Comparison of ENCODE assay signal across 27 mouse cellular contexts in the genomic region with DNA sequence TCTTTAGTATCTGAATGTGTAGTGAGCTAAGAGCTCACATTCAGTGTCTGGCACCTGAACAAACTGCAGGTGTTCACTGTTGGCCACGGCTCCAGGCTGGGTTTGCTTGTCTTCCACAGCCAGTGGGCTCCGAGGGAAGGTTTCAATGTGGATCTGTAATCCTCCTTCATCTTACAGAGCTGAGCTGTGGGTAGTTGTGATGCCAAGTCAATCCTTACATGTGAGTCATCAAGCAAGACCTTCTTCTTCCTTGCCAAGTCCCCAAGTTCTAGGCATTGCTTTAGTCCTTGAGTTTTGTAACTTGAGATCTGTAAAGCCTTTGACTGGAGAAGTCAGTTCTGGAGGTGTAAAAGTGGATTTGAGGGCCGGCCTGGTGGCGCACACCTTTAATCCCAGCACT. TPM values are rescaled to one million over a fixed set of nuclear protein-coding genes. Genes with fewer than 3 reads are reported as not detected.
A peak's percentile ranks its signal among the peaks of the same experiment; 100 is the strongest.
DNase-seq lines count a peak whose midpoint lies in the region; ATAC-seq lines count a peak whose summit lies in the region.
"Had no signal": no experiment of that assay in that cellular context is flagged by ENCODE, and none has a peak within 500 bp of the region (broad histone marks: within the 10 kb centered on the region; RNA-seq: fewer than 3 reads in every experiment).

No protein-coding gene starts in this region.

- H3K4me2 ChIP-seq in heart, embryonic 11.5 days, result no peak overlapping the region
- H3K4me2 ChIP-seq: forebrain, embryonic 15.5 days; hindbrain, embryonic 15.5 days; limb, embryonic 12.5 days; liver, embryonic 15.5 days; lung, embryonic 14.5 days; midbrain, embryonic 15.5 days had no signal

- H3K9ac ChIP-seq in heart, embryonic 11.5 days (ENCODE audit: low read depth, low read length), result no peak overlapping the region
- H3K9ac ChIP-seq: forebrain, embryonic 15.5 days; hindbrain, embryonic 15.5 days; limb, embryonic 12.5 days; liver, embryonic 15.5 days; lung, embryonic 14.5 days; midbrain, embryonic 15.5 days had no signal

- H3K27ac ChIP-seq in heart, embryonic 11.5 days (ENCODE audit: low read depth, low read length), result no peak overlapping the region
- H3K27ac ChIP-seq: forebrain, embryonic 10.5 days; forebrain, embryonic 15.5 days; hindbrain, embryonic 10.5 days; hindbrain, embryonic 15.5 days; layer of hippocampus, adult 2 months; left cerebral cortex, adult 2 months; limb, embryonic 12.5 days; liver, embryonic 15.5 days; midbrain, embryonic 15.5 days had no signal

- no peak for ATAC-seq in heart, embryonic 11.5 days (replicated peaks; ENCODE audit: insufficient number of reproducible peaks, low FRiP score, low TSS enrichment)
- ATAC-seq: forebrain, embryonic 15.5 days; inflammation-experienced regulatory T-cells, adult 6 months; midbrain, embryonic 15.5 days had no signal

- H3K36me3 ChIP-seq in heart, embryonic 11.5 days (ENCODE audit: control insufficient read depth, insufficient read depth, low read length), result peaks cover 16% of the 10 kb centered on the region

- peak; percentile 13 for DNase-seq in adrenal gland, postnatal 14 days
- DNase-seq in adrenal gland, postnatal 10 days, result no peak
- DNase-seq in 3134 (ENCODE audit: extremely low read depth, insufficient read length, low spot score) (peak; percentile 76), 416B (ENCODE audit: low read depth) (peak; percentile 13)
- peak; percentile 26 for DNase-seq in fat pad, adult 2 months (ENCODE audit: extremely low read depth, low read depth, low spot score)
- DNase-seq in urinary bladder, postnatal 10 days (ENCODE audit: low spot score), result no peak
- DNase-seq: cerebellum, adult 11 months; cerebellum, adult 9-10 months; cerebellum, postnatal 36 days; gastrocnemius, postnatal 25 days; heart, postnatal 14 days; kidney, adult 11 months; kidney, postnatal 25 days; lung, embryonic 14.5 days; lung, postnatal 14 days had no signal

- WGBS in heart, embryonic 11.5 days (ENCODE audit: insufficient replicate concordance), result 90% methylated on average over 4 of the region's 4 CpGs

- no peaks in the 10 kb centered on the region for H3K9me3 ChIP-seq in heart, embryonic 11.5 days (replicated peaks; ENCODE audit: control insufficient read depth, low read length)
- H3K9me3 ChIP-seq: forebrain, embryonic 10.5 days; forebrain, embryonic 15.5 days; G1E; hindbrain, embryonic 10.5 days; hindbrain, embryonic 15.5 days; limb, embryonic 12.5 days; liver, embryonic 15.5 days; midbrain, embryonic 15.5 days had no signal

- peaks cover 3% of the 10 kb centered on the region; the same call in 1 of the 2 replicates for H3K4me1 ChIP-seq in heart, embryonic 11.5 days (ENCODE audit: control insufficient read depth, insufficient read depth, low read length)
- H3K4me1 ChIP-seq: forebrain, embryonic 10.5 days; forebrain, embryonic 15.5 days; hindbrain, embryonic 10.5 days; hindbrain, embryonic 15.5 days; limb, embryonic 12.5 days; liver, embryonic 15.5 days; midbrain, embryonic 15.5 days had no signal

- H3K27me3 ChIP-seq in heart, embryonic 11.5 days (ENCODE audit: control insufficient read depth, insufficient read depth, low read length), result no peaks in the 10 kb centered on the region
- H3K27me3 ChIP-seq: forebrain, embryonic 15.5 days; hindbrain, embryonic 15.5 days; limb, embryonic 12.5 days; liver, embryonic 15.5 days; midbrain, embryonic 15.5 days had no signal

- no peak overlapping the region for H3K4me3 ChIP-seq in heart, embryonic 11.5 days (ENCODE audit: low read depth, low read length)
- H3K4me3 ChIP-seq: forebrain, embryonic 10.5 days; forebrain, embryonic 15.5 days; hindbrain, embryonic 10.5 days; hindbrain, embryonic 15.5 days; layer of hippocampus, adult 2 months; left cerebral cortex, adult 2 months; limb, embryonic 12.5 days; liver, embryonic 15.5 days; midbrain, embryonic 15.5 days had no signal

RNA-seq across cellular contexts. Expression of gene Nfu1, which starts 35.1 kb away (rescaled TPM):
- total RNA-seq in adrenal gland, postnatal 14 days (2021), result 92.4 and 97.3 TPM in 2 replicates
- total RNA-seq in adrenal gland, postnatal 10 days (2021), result 100 to 1,000 TPM in 1 of 2 experiments, 10 to 100 TPM in 1; 88.7 to 100 TPM
- 96.8 and 102 TPM in 2 replicates for polyA plus RNA-seq in heart, embryonic 11.5 days (2014; fragmentation: Nextera tagmentation; extraction: Ambion mirVana)

Comparison
In these comparisons a context has a peak if more than half of its experiments do, and no peak if none do; other contexts are left out.
1. DNase-seq: peak in adrenal gland, postnatal 14 days (single experiment), 3134 (single experiment), 416B (single experiment) and fat pad, adult 2 months (single experiment); none in adrenal gland, postnatal 10 days (single experiment) and urinary bladder, postnatal 10 days (single experiment).